Mouse (Mus musculus) neural tube, embryonic 11.5 days (tissue): Measurements from ENCODE around the gene Dbp. TPM values are rescaled to one million over a fixed set of nuclear protein-coding genes. Genes with fewer than 3 reads are reported as not detected.

Experiments used
- ATAC-seq: fragments of 200-750 bp; cut with Nextera tagmentation; 2 replicates; pipeline ENCODE4 v1.8.0; 2017; ENCODE audit warnings: moderate number of reproducible peaks, mild to moderate bottlenecking, moderate TSS enrichment, moderate library complexity; ENCODE audit not compliant: insufficient read depth, low FRiP score, low TSS enrichment
- DNase-seq: peaks from one replicate; pipeline ENCODE4 v3.0.0-alpha.2; 2015; ENCODE audit warnings: low spot score
- H3K27ac ChIP-seq: fragments of 300-500 bp; sonication (generic); 2 replicates; pipeline ENCODE4 v1.5.1; 2014; ENCODE audit warnings: low read depth, mild to moderate bottlenecking, low read length
- H3K27me3 ChIP-seq: fragments of 300-500 bp; sonication (generic); 2 replicates; pipeline ENCODE4 v1.6.1; 2014; ENCODE audit warnings: mild to moderate bottlenecking, low read length, mixed read lengths; ENCODE audit not compliant: control insufficient read depth, insufficient read depth
- H3K36me3 ChIP-seq: fragments of 300-500 bp; sonication (generic); 2 replicates; pipeline ENCODE4 v1.6.1; 2014; ENCODE audit warnings: mild to moderate bottlenecking, low read length, moderate library complexity, mixed read lengths; ENCODE audit not compliant: control insufficient read depth, insufficient read depth
- H3K4me1 ChIP-seq: fragments of 300-500 bp; sonication (generic); 2 replicates; pipeline ENCODE4 v1.6.1; 2014; ENCODE audit warnings: low read length, mixed read lengths; ENCODE audit not compliant: control insufficient read depth, insufficient read depth
- H3K4me2 ChIP-seq: fragments of 300-500 bp; sonication (generic); 2 replicates; pipeline ENCODE4 v1.6.1; 2014; ENCODE audit warnings: low read depth, mild to moderate bottlenecking, moderate library complexity
- H3K4me3 ChIP-seq: fragments of 300-500 bp; sonication (generic); 2 replicates; pipeline ENCODE4 v1.5.1; 2014; ENCODE audit warnings: low read depth, low read length
- H3K9ac ChIP-seq: fragments of 300-500 bp; sonication (generic); 2 replicates; pipeline ENCODE4 v1.6.1; 2014; ENCODE audit warnings: mild to moderate bottlenecking, low read length
- H3K9me3 ChIP-seq: fragments of 300-500 bp; sonication (generic); 2 replicates; pipeline ENCODE4 v1.6.1; 2016; ENCODE audit warnings: low read length; ENCODE audit not compliant: control insufficient read depth
- WGBS: fragments of 180-500 bp; shearing (Covaris S2); extraction: QIAGEN DNeasy Blood & Tissue Kit; methylation state at CpG from one replicate; pipeline ENCODE4 v1.1.7; 2014; 5-methylcytosine and 5-hydroxymethylcytosine counted together
- polyA plus RNA-seq: library from polyadenylated mRNA; unstranded; fragments of >200 nt; fragmentation: Nextera tagmentation; extraction: Ambion mirVana; gene quantifications from 2 replicates; pipeline ENCODE4 v1.2.1, GENCODE M21; 2014

The Dbp gene
- polyA plus RNA-seq, 1 experiment from 2014 or later = 3.7 TPM

- Histone ChIP-seq H3K27ac (no peak overlapping the region), H3K4me1 (peaks cover 3% of the 10 kb centered on the region; the same call in 1 of the 2 replicates), H3K9me3 (no peaks in the 10 kb centered on the region), H3K9ac (no peak overlapping the region), H3K4me2 (no peak overlapping the region), H3K4me3 (no peak overlapping the region), H3K27me3 (no peaks in the 10 kb centered on the region), H3K36me3 (no peaks in the 10 kb centered on the region)
- 93% methylated on average over 14 of the region's 14 CpGs for WGBS
- ATAC-seq (no peak), DNase-seq (no peak)
Observed at GRCm38 (mm10) chr7:45678513-45678912, 26.4 kb upstream of the Dbp start.

- H3K4me1 ChIP-seq = peaks cover 3% of the 10 kb centered on the region; the same call in 1 of the 2 replicates
- 83% methylated on average over 14 of the region's 14 CpGs for WGBS
- H3K9ac ChIP-seq = no peak overlapping the region
- H3K27me3 ChIP-seq = no peaks in the 10 kb centered on the region
- H3K4me3 ChIP-seq = no peak overlapping the region
- ATAC-seq (no peak), DNase-seq (no peak)
- H3K4me2 ChIP-seq = no peak overlapping the region
- H3K27ac ChIP-seq = no peak overlapping the region
- no peaks in the 10 kb centered on the region for H3K36me3 ChIP-seq
- H3K9me3 ChIP-seq = no peaks in the 10 kb centered on the region
Observed at GRCm38 (mm10) chr7:45679966-45680621, 24.8 kb upstream of the Dbp start.

GRCm38 (mm10) chr7:45681046-45681736 is 23.7 kb upstream of the Dbp start:
- no peak overlapping the region for H3K4me2 ChIP-seq
- no peaks in the 10 kb centered on the region for H3K36me3 ChIP-seq
- no peak overlapping the region for H3K27ac ChIP-seq
- DNase-seq (no peak), ATAC-seq (no peak)
- no peaks in the 10 kb centered on the region for H3K9me3 ChIP-seq
- H3K27me3 ChIP-seq = no peaks in the 10 kb centered on the region
- H3K4me3 ChIP-seq = no peak overlapping the region
- no peak overlapping the region for H3K9ac ChIP-seq
- peaks cover 6% of the 10 kb centered on the region for H3K4me1 ChIP-seq
- WGBS = 88% methylated on average over 8 of the region's 8 CpGs

- H3K9ac ChIP-seq = peak overlapping the region; percentile 56
Observed at GRCm38 (mm10) chr7:45682144-45683126, 22.5 kb upstream of the Dbp start.

GRCm38 (mm10) chr7:45683396-45684050 is 21.4 kb upstream of the Dbp start, which contains the start of gene Ntn5:
Gene Ntn5, plus strand, starts transcription at chr7:45684022.
- ATAC-seq (no peak), DNase-seq (no peak)
- 77% methylated on average over 7 of the region's 7 CpGs for WGBS
- H3K4me2 ChIP-seq = no peak within 1 kb of the TSS; the same call in 1 of the 2 replicates
- peaks cover 15% of the 10 kb centered on the region for H3K4me1 ChIP-seq
- no peaks in the 10 kb centered on the region for H3K9me3 ChIP-seq
- no peaks in the 10 kb centered on the region for H3K36me3 ChIP-seq
- 0 out of 2 replicates have a peak within 1 kb of the TSS, but pooled peaks have one; percentile 4 for H3K27ac ChIP-seq
- H3K9ac ChIP-seq = no peak within 1 kb of the TSS
- no peaks in the 10 kb centered on the region for H3K27me3 ChIP-seq
- no peak within 1 kb of the TSS for H3K4me3 ChIP-seq

More at GRCm38 (mm10) chr7:45682144-45683126, 22.5 kb upstream of the Dbp start:
- Histone ChIP-seq H3K4me1 (peaks cover 15% of the 10 kb centered on the region), H3K36me3 (no peaks in the 10 kb centered on the region), H3K4me3 (no peak overlapping the region), H3K9me3 (no peaks in the 10 kb centered on the region), H3K4me2 (peak overlapping the region; percentile 18), H3K27me3 (no peaks in the 10 kb centered on the region), H3K27ac (0 out of 2 replicates have a peak overlapping the region, but pooled peaks have one; percentile 21)
- WGBS = 31% methylated on average over 14 of the region's 14 CpGs
- ATAC-seq (peak; percentile 77), DNase-seq (peak; percentile 93)

- Histone ChIP-seq H3K4me1 (peaks cover 19% of the 10 kb centered on the region), H3K9ac (no peak overlapping the region), H3K36me3 (no peaks in the 10 kb centered on the region), H3K4me2 (no peak overlapping the region), H3K27ac (no peak overlapping the region), H3K27me3 (no peaks in the 10 kb centered on the region), H3K4me3 (no peak overlapping the region), H3K9me3 (no peaks in the 10 kb centered on the region)
- WGBS = 46% methylated on average over 10 of the region's 10 CpGs
- DNase-seq (no peak), ATAC-seq (no peak)
Observed at GRCm38 (mm10) chr7:45685811-45686210, 19.1 kb upstream of the Dbp start.

- 75% methylated on average over 3 of the region's 3 CpGs for WGBS
- Histone ChIP-seq H3K27me3 (no peaks in the 10 kb centered on the region), H3K4me2 (no peak overlapping the region), H3K9me3 (no peaks in the 10 kb centered on the region), H3K36me3 (no peaks in the 10 kb centered on the region), H3K4me3 (no peak overlapping the region), H3K4me1 (peaks cover 19% of the 10 kb centered on the region), H3K9ac (no peak overlapping the region), H3K27ac (no peak overlapping the region)
- DNase-seq = no peak
- no peak for ATAC-seq
Observed at GRCm38 (mm10) chr7:45686841-45687240, 18.0 kb upstream of the Dbp start.

- H3K36me3 ChIP-seq = no peaks in the 10 kb centered on the region
- H3K4me3 ChIP-seq = no peak overlapping the region
- no peaks in the 10 kb centered on the region for H3K27me3 ChIP-seq
- no peaks in the 10 kb centered on the region for H3K9me3 ChIP-seq
- no peak overlapping the region for H3K9ac ChIP-seq
- ATAC-seq = no peak
- H3K4me1 ChIP-seq = peaks cover 16% of the 10 kb centered on the region; the same call in 1 of the 2 replicates
- 49% methylated on average over 6 of the region's 6 CpGs for WGBS
- no peak overlapping the region for H3K4me2 ChIP-seq
- DNase-seq = no peak
- no peak overlapping the region for H3K27ac ChIP-seq
Observed at GRCm38 (mm10) chr7:45689099-45689498, 15.8 kb upstream of the Dbp start.
